Mouse (Mus musculus): ENCODE measurements around the gene Zfp60.

- no peak for TF ChIP-seq CTCF (IDR thresholded peaks at IDR 0.05; ENCODE audit: low read depth, low read length)
- TF ChIP-seq POLR2A (IDR thresholded peaks at IDR 0.05; ENCODE audit: borderline replicate concordance, low read depth, low read length) = no peak
These were observed 34.1 kb downstream of the Zfp60 start for GRCm38 (mm10) chr7:27765176-27765886.
